Mouse (Mus musculus): ENCODE results near the gene Zfp1. TPM values are rescaled to one million over a fixed set of nuclear protein-coding genes. Genes with fewer than 3 reads are reported as not detected.

The Zfp1 gene
- 12.6 and 16.0 TPM in 2 replicates for polyA plus RNA-seq (2015; fragmentation: Nextera tagmentation; extraction: Ambion mirVana)

GRCm38 (mm10) chr8:111643264-111644141 lies at the start of gene Zfp1:
Zfp1 (plus strand) TSS chr8:111643401.
- Histone ChIP-seq H3K9ac (ENCODE audit: low read depth, low read length) (peak within 1 kb of the TSS; percentile 99), H3K27ac (ENCODE audit: low read length) (peak within 1 kb of the TSS; percentile 99), H3K4me3 (ENCODE audit: low read length) (peak within 1 kb of the TSS; percentile 85), H3K36me3 (ENCODE audit: control insufficient read depth, insufficient read depth, low read length) (no peaks in the 10 kb centered on the region), H3K27me3 (replicated peaks; ENCODE audit: control insufficient read depth, insufficient read depth, low read length) (no peaks in the 10 kb centered on the region), H3K9me3 (ENCODE audit: control insufficient read depth, low read length) (no peaks in the 10 kb centered on the region), H3K4me1 (ENCODE audit: control insufficient read depth, insufficient read depth, low read length) (0 out of 2 replicates have a peak, but pooled peaks cover 3% of the 10 kb centered on the region), H3K4me2 (ENCODE audit: low read depth, low read length) (peak within 1 kb of the TSS; percentile 63)
- WGBS, result 1% methylated on average over 72 of the region's 75 CpGs
- ATAC-seq, result peak; percentile 96

GRCm38 (mm10) chr8:111594044-111594840 lies 49.0 kb upstream of the Zfp1 start:
- no peak for ATAC-seq
- Histone ChIP-seq H3K4me3 (ENCODE audit: low read length) (no peak overlapping the region), H3K9ac (ENCODE audit: low read depth, low read length) (no peak overlapping the region), H3K9me3 (ENCODE audit: control insufficient read depth, low read length) (no peaks in the 10 kb centered on the region), H3K36me3 (ENCODE audit: control insufficient read depth, insufficient read depth, low read length) (no peaks in the 10 kb centered on the region), H3K4me1 (ENCODE audit: control insufficient read depth, insufficient read depth, low read length) (peaks cover 35% of the 10 kb centered on the region), H3K4me2 (ENCODE audit: low read depth, low read length) (no peak overlapping the region), H3K27me3 (replicated peaks; ENCODE audit: control insufficient read depth, insufficient read depth, low read length) (no peaks in the 10 kb centered on the region), H3K27ac (ENCODE audit: low read length) (no peak overlapping the region)
- whole genome bisulfite sequencing, result 77% methylated on average over 3 of the region's 3 CpGs

- Histone ChIP-seq H3K4me3 (ENCODE audit: low read length) (no peak overlapping the region), H3K36me3 (ENCODE audit: control insufficient read depth, insufficient read depth, low read length) (no peaks in the 10 kb centered on the region), H3K9ac (ENCODE audit: low read depth, low read length) (no peak overlapping the region), H3K27ac (ENCODE audit: low read length) (no peak overlapping the region; the same call in 1 of the 2 replicates), H3K9me3 (ENCODE audit: control insufficient read depth, low read length) (no peaks in the 10 kb centered on the region), H3K4me2 (ENCODE audit: low read depth, low read length) (no peak overlapping the region), H3K27me3 (replicated peaks; ENCODE audit: control insufficient read depth, insufficient read depth, low read length) (no peaks in the 10 kb centered on the region), H3K4me1 (ENCODE audit: control insufficient read depth, insufficient read depth, low read length) (peaks cover 35% of the 10 kb centered on the region)
- ATAC-seq, result no peak
- 85% methylated on average over 2 of the region's 2 CpGs for WGBS
Measured at GRCm38 (mm10) chr8:111594951-111595350, 48.2 kb upstream of the Zfp1 start.

- H3K4me1 ChIP-seq (ENCODE audit: control insufficient read depth, insufficient read depth, low read length), result peaks cover 37% of the 10 kb centered on the region
- 49% methylated on average over 15 of the region's 15 CpGs for WGBS
- ATAC-seq, result peak; percentile 73
Measured at GRCm38 (mm10) chr8:111595712-111596484, 47.3 kb upstream of the Zfp1 start.

GRCm38 (mm10) chr8:111596485-111596821 lies 46.7 kb upstream of the Zfp1 start:
- H3K4me3 ChIP-seq (ENCODE audit: low read length), result no peak overlapping the region
- H3K4me2 ChIP-seq (ENCODE audit: low read depth, low read length), result no peak overlapping the region
- 42% methylated on average over 3 of the region's 3 CpGs for WGBS
- peaks cover 37% of the 10 kb centered on the region for H3K4me1 ChIP-seq (ENCODE audit: control insufficient read depth, insufficient read depth, low read length)
- peak overlapping the region; percentile 91 for H3K27ac ChIP-seq (ENCODE audit: low read length)
- no peak for ATAC-seq
- no peaks in the 10 kb centered on the region for H3K9me3 ChIP-seq (ENCODE audit: control insufficient read depth, low read length)
- H3K9ac ChIP-seq (ENCODE audit: low read depth, low read length), result no peak overlapping the region
- no peaks in the 10 kb centered on the region for H3K27me3 ChIP-seq (replicated peaks; ENCODE audit: control insufficient read depth, insufficient read depth, low read length)
- H3K36me3 ChIP-seq (ENCODE audit: control insufficient read depth, insufficient read depth, low read length), result no peaks in the 10 kb centered on the region

More at GRCm38 (mm10) chr8:111595712-111596484, 47.3 kb upstream of the Zfp1 start:
- Histone ChIP-seq H3K9ac (ENCODE audit: low read depth, low read length) (peak overlapping the region; percentile 15; the same call in 1 of the 2 replicates), H3K27me3 (replicated peaks; ENCODE audit: control insufficient read depth, insufficient read depth, low read length) (no peaks in the 10 kb centered on the region), H3K4me2 (ENCODE audit: low read depth, low read length) (peak overlapping the region; percentile 15; the same call in 1 of the 2 replicates), H3K27ac (ENCODE audit: low read length) (peak overlapping the region; percentile 91), H3K36me3 (ENCODE audit: control insufficient read depth, insufficient read depth, low read length) (no peaks in the 10 kb centered on the region), H3K9me3 (ENCODE audit: control insufficient read depth, low read length) (no peaks in the 10 kb centered on the region), H3K4me3 (ENCODE audit: low read length) (no peak overlapping the region)

- 17% methylated on average over 1 of the region's 1 CpGs for WGBS
- Histone ChIP-seq H3K9me3 (ENCODE audit: control insufficient read depth, low read length) (no peaks in the 10 kb centered on the region), H3K9ac (ENCODE audit: low read depth, low read length) (no peak overlapping the region), H3K27me3 (replicated peaks; ENCODE audit: control insufficient read depth, insufficient read depth, low read length) (no peaks in the 10 kb centered on the region), H3K4me1 (ENCODE audit: control insufficient read depth, insufficient read depth, low read length) (peaks cover 37% of the 10 kb centered on the region), H3K4me2 (ENCODE audit: low read depth, low read length) (peak overlapping the region; percentile 22; the same call in 1 of the 2 replicates), H3K4me3 (ENCODE audit: low read length) (no peak overlapping the region; the same call in 1 of the 2 replicates), H3K27ac (ENCODE audit: low read length) (peak overlapping the region; percentile 91), H3K36me3 (ENCODE audit: control insufficient read depth, insufficient read depth, low read length) (no peaks in the 10 kb centered on the region)
- ATAC-seq, result peak; percentile 82
Measured at GRCm38 (mm10) chr8:111597310-111597709, 45.9 kb upstream of the Zfp1 start.

GRCm38 (mm10) chr8:111599707-111600444 lies 43.3 kb upstream of the Zfp1 start:
- Histone ChIP-seq H3K4me3 (ENCODE audit: low read length) (no peak overlapping the region), H3K27ac (ENCODE audit: low read length) (no peak overlapping the region), H3K4me2 (ENCODE audit: low read depth, low read length) (no peak overlapping the region), H3K9me3 (ENCODE audit: control insufficient read depth, low read length) (no peaks in the 10 kb centered on the region), H3K9ac (ENCODE audit: low read depth, low read length) (no peak overlapping the region), H3K36me3 (ENCODE audit: control insufficient read depth, insufficient read depth, low read length) (no peaks in the 10 kb centered on the region), H3K4me1 (ENCODE audit: control insufficient read depth, insufficient read depth, low read length) (peaks cover 33% of the 10 kb centered on the region), H3K27me3 (replicated peaks; ENCODE audit: control insufficient read depth, insufficient read depth, low read length) (no peaks in the 10 kb centered on the region)
- WGBS, result 82% methylated on average over 9 of the region's 9 CpGs
- no peak for ATAC-seq

GRCm38 (mm10) chr8:111602050-111602449 lies 41.2 kb upstream of the Zfp1 start:
- Histone ChIP-seq H3K4me3 (ENCODE audit: low read length) (no peak overlapping the region), H3K4me2 (ENCODE audit: low read depth, low read length) (no peak overlapping the region), H3K27me3 (replicated peaks; ENCODE audit: control insufficient read depth, insufficient read depth, low read length) (no peaks in the 10 kb centered on the region), H3K27ac (ENCODE audit: low read length) (no peak overlapping the region), H3K36me3 (ENCODE audit: control insufficient read depth, insufficient read depth, low read length) (no peaks in the 10 kb centered on the region), H3K4me1 (ENCODE audit: control insufficient read depth, insufficient read depth, low read length) (peaks cover 20% of the 10 kb centered on the region), H3K9me3 (ENCODE audit: control insufficient read depth, low read length) (no peaks in the 10 kb centered on the region), H3K9ac (ENCODE audit: low read depth, low read length) (no peak overlapping the region)
- WGBS, result 97% methylated on average over 4 of the region's 4 CpGs
- ATAC-seq, result no peak

Data from intestine, embryonic 16.5 days (tissue).